8 mouse cellular contexts compared by ENCODE assay signal in the genomic region with DNA sequence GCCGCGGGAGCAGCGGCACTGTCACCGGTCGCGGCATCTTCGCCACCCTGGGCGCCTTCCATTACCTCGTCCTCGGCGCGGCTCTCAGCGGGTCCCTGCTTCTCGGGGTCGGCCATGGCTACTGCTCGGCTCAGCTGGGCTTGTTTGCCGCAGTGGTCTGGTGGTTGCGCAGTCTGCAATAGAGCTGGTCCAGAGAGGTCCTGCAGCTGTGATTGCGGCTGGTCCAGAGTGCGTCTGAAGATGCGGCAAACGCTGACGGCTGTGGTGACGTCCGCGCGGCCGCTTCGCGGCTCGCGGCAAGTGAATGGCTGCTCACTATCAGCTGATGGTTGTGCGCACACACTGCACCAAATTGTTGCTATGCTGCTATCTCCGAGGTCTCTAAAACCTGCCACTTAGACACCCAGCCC. TPM values are rescaled to one million over a fixed set of nuclear protein-coding genes. Genes with fewer than 3 reads are reported as not detected.
DNase-seq lines count a peak whose midpoint lies in the region; ATAC-seq and TF ChIP-seq lines count a peak whose summit lies in the region.

Nap1l5 (minus strand) TSS at position 225 of the 410 bp plus-strand sequence.

- H3K9ac ChIP-seq in forebrain, embryonic 11.5 days (ENCODE audit: low read length): peak within 1 kb of the TSS; percentile 41
- peak within 1 kb of the TSS; percentile 71 for H3K9ac ChIP-seq in hindbrain, embryonic 16.5 days (ENCODE audit: low read depth, low read length)
- peak within 1 kb of the TSS; percentile 50 for H3K9ac ChIP-seq in midbrain, embryonic 12.5 days (replicated peaks)

- WGBS in forebrain, embryonic 11.5 days: 38% methylated on average over 34 of the region's 34 CpGs
- 47% methylated on average over 34 of the region's 34 CpGs for WGBS in hindbrain, embryonic 16.5 days
- WGBS in midbrain, embryonic 12.5 days: 61% methylated on average over 34 of the region's 34 CpGs

- peak within 1 kb of the TSS; percentile 65 for H3K4me2 ChIP-seq in forebrain, embryonic 11.5 days (ENCODE audit: low read depth, low read length, severe bottlenecking)
- H3K4me2 ChIP-seq in hindbrain, embryonic 16.5 days (ENCODE audit: low read length): peak within 1 kb of the TSS; percentile 60
- H3K4me2 ChIP-seq in midbrain, embryonic 12.5 days (replicated peaks): peak within 1 kb of the TSS; percentile 65

- TF ChIP-seq POLR2A in testis, adult 2 months (IDR thresholded peaks at IDR 0.05; ENCODE audit: control insufficient read depth, low read depth, low read length): no peak

- peaks cover 5% of the 10 kb centered on the region for H3K9me3 ChIP-seq in forebrain, embryonic 11.5 days (ENCODE audit: control insufficient read depth, low read length)
- H3K9me3 ChIP-seq in hindbrain, embryonic 16.5 days (ENCODE audit: control insufficient read depth, low read length): peaks cover 18% of the 10 kb centered on the region
- H3K9me3 ChIP-seq in midbrain, embryonic 12.5 days: peaks cover 8% of the 10 kb centered on the region

- no peak for TF ChIP-seq CTCF in testis, adult 2 months (IDR thresholded peaks at IDR 0.05; ENCODE audit: control insufficient read depth, insufficient read depth, insufficient replicate concordance, low read depth, low read length)

- H3K36me3 ChIP-seq in forebrain, embryonic 11.5 days (ENCODE audit: control insufficient read depth, insufficient read depth, low read length): no peaks in the 10 kb centered on the region; the same call in 1 of the 2 replicates
- H3K36me3 ChIP-seq in hindbrain, embryonic 16.5 days (ENCODE audit: control insufficient read depth, insufficient read depth, low read length): peaks cover 15% of the 10 kb centered on the region
- peaks cover 10% of the 10 kb centered on the region; the same call in 1 of the 2 replicates for H3K36me3 ChIP-seq in midbrain, embryonic 12.5 days
- H3K36me3 ChIP-seq in testis, adult 2 months (ENCODE audit: control insufficient read depth, insufficient read depth, low read length): no peaks in the 10 kb centered on the region

- no peaks in the 10 kb centered on the region for H3K4me1 ChIP-seq in forebrain, embryonic 11.5 days (replicated peaks; ENCODE audit: control insufficient read depth, insufficient read depth, low read length)
- H3K4me1 ChIP-seq in hindbrain, embryonic 16.5 days (ENCODE audit: control insufficient read depth, insufficient read depth, low read depth, low read length): no peaks in the 10 kb centered on the region; the same call in 1 of the 2 replicates
- H3K4me1 ChIP-seq in midbrain, embryonic 12.5 days: no peaks in the 10 kb centered on the region
- peaks cover 5% of the 10 kb centered on the region; the same call in 1 of the 2 replicates for H3K4me1 ChIP-seq in testis, adult 2 months (ENCODE audit: control insufficient read depth, insufficient read depth, low read length)

- ATAC-seq in forebrain, embryonic 11.5 days (replicated peaks; ENCODE audit: low FRiP score): peak; percentile 82
- peak; percentile 96 for ATAC-seq in hindbrain, embryonic 16.5 days
- ATAC-seq in midbrain, embryonic 12.5 days (ENCODE audit: low FRiP score, low read depth): peak; percentile 81

- H3K27me3 ChIP-seq in forebrain, embryonic 11.5 days (ENCODE audit: control insufficient read depth, insufficient read depth, low read length): no peaks in the 10 kb centered on the region
- no peaks in the 10 kb centered on the region for H3K27me3 ChIP-seq in hindbrain, embryonic 16.5 days (replicated peaks; ENCODE audit: control insufficient read depth, insufficient read depth, low read length)
- no peaks in the 10 kb centered on the region for H3K27me3 ChIP-seq in midbrain, embryonic 12.5 days
- no peaks in the 10 kb centered on the region for H3K27me3 ChIP-seq in testis, adult 2 months (ENCODE audit: control insufficient read depth, insufficient read depth, low read length)

- H3K4me3 ChIP-seq in forebrain, embryonic 11.5 days (ENCODE audit: low read depth, low read length): peak within 1 kb of the TSS; percentile 36
- peak within 1 kb of the TSS; percentile 55 for H3K4me3 ChIP-seq in hindbrain, embryonic 16.5 days (ENCODE audit: low read length)
- peak within 1 kb of the TSS; percentile 53 for H3K4me3 ChIP-seq in midbrain, embryonic 12.5 days
- H3K4me3 ChIP-seq in testis, adult 2 months (ENCODE audit: control insufficient read depth, low read depth, low read length): peak within 1 kb of the TSS; percentile 82

- intact Hi-C loops in left cerebral cortex, postnatal 25 days (cut with DNase I): loop anchor here (2.0 kb wide), 1 partner anchor 26 kb away; no protein-coding TSS in a partner anchor

- DNase-seq in Muller cell, postnatal 12 days (ENCODE audit: inconsistent ontology term): peak; percentile 33
- DNase-seq in brain, embryonic 18.5 days (ENCODE audit: low read depth, low spot score): peak; percentile 43
- peak; percentile 60 for DNase-seq in forebrain, embryonic 11.5 days (ENCODE audit: low spot score)
- DNase-seq in left cerebral cortex, postnatal 25 days (ENCODE audit: low spot score in 2 of 2): peak; percentile 78 to 90
- no peak for DNase-seq in spleen, postnatal 4 days (ENCODE audit: low spot score in 2 of 2)

- no peak within 1 kb of the TSS for H3K27ac ChIP-seq in forebrain, embryonic 11.5 days (ENCODE audit: low read depth, low read length)
- H3K27ac ChIP-seq in hindbrain, embryonic 16.5 days (ENCODE audit: low read depth, low read length): peak within 1 kb of the TSS; percentile 84
- H3K27ac ChIP-seq in midbrain, embryonic 12.5 days (replicated peaks): peak within 1 kb of the TSS; percentile 64
- no peak within 1 kb of the TSS for H3K27ac ChIP-seq in testis, adult 2 months (ENCODE audit: control insufficient read depth, insufficient read depth, low read depth, low read length)

RNA-seq across cellular contexts. Expression of gene Nap1l5, which starts in this region (rescaled TPM):
- 19.0 and 19.5 TPM in 2 replicates for polyA plus RNA-seq in forebrain, embryonic 11.5 days (2014; fragmentation: Nextera tagmentation; extraction: Ambion mirVana)
- polyA plus RNA-seq in hindbrain, embryonic 16.5 days (2015; fragmentation: Nextera tagmentation; extraction: Ambion mirVana): 412 and 507 TPM in 2 replicates
- total RNA-seq in left cerebral cortex, postnatal 25 days (2021): 100 to 1,000 TPM; 306 to 357 TPM
- polyA plus RNA-seq in midbrain, embryonic 12.5 days (2016; fragmentation: Nextera tagmentation; extraction: Ambion mirVana): 63.2 and 64.3 TPM in 2 replicates
- polyA plus RNA-seq in testis, adult 2 months (2012; rRNA removed): 0.08 and 0.28 TPM in 2 replicates

Comparison
In these comparisons a context has a peak if more than half of its experiments do, and no peak if none do; other contexts are left out.
1. RNA of gene Nap1l5 (polyA plus RNA-seq): 412 to 507 TPM in hindbrain, embryonic 16.5 days, 63.2 to 64.3 TPM in midbrain, embryonic 12.5 days and 19.0 to 19.5 TPM in forebrain, embryonic 11.5 days; 0.08 to 0.28 TPM in testis, adult 2 months; every median in the first group is over 10 times any median in the second.
2. DNase-seq: peak in Muller cell, postnatal 12 days (single experiment), brain, embryonic 18.5 days (single experiment), forebrain, embryonic 11.5 days (single experiment) and left cerebral cortex, postnatal 25 days (2 of 2); none in spleen, postnatal 4 days (0 of 2).
3. H3K27ac ChIP-seq: peak in hindbrain, embryonic 16.5 days (single experiment) and midbrain, embryonic 12.5 days (single experiment); none in forebrain, embryonic 11.5 days (single experiment) and testis, adult 2 months (single experiment).
4. Peak in every context shown above with its lines, with median percentiles within 50 percentile points of each other: ATAC-seq, H3K4me2 ChIP-seq, H3K4me3 ChIP-seq and H3K9ac ChIP-seq.